Comparison of ENCODE assay signal across 15 mouse cellular contexts in the genomic region with DNA sequence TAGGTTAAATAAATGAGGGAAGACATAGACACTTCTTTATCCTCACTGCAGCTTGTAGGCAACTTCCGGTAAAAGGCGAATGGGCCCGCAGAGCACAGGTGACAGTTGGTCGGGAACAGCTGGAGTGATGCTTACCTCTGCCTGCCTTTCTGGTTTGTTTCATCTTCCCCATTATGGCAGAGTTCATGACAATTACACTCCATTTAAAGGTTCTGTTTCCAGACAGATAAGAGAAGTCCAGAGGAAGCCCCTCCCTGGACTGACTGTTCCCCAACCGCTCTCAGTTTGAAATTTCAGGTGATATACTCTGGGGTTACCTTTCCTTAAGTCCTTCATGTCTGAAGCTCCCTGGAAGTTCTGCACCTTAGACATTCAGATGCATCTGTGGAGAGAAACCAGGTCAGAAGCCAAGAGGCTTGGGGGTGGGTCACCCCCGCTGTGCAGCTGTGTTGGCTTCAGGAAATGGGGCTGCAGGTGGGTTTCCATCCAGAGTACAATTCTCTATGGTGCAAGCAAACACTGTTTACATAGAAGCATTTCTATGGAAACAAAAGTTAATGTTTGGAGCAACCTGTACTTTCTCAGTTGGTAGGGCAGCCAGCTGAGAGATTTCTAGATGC.
"Had no signal": no experiment of that assay in that cellular context is flagged by ENCODE, and none has a peak within 500 bp of the region (broad histone marks: within the 10 kb centered on the region; RNA-seq: fewer than 3 reads in every experiment).

No protein-coding gene starts in this region.

- H3K4me2 ChIP-seq: limb, embryonic 12.5 days; liver, embryonic 13.5 days; lung, embryonic 15.5 days; midbrain, embryonic 11.5 days; midbrain, embryonic 15.5 days; neural tube, embryonic 12.5 days had no signal

- H3K9ac ChIP-seq: limb, embryonic 12.5 days; liver, embryonic 13.5 days; liver, postnatal 0 days; lung, embryonic 15.5 days; midbrain, embryonic 15.5 days; neural tube, embryonic 12.5 days had no signal

- H3K27me3 ChIP-seq: limb, embryonic 12.5 days; liver, embryonic 13.5 days; lung, embryonic 15.5 days; megakaryocyte, embryonic 14.5 days; midbrain, embryonic 15.5 days; neural tube, embryonic 12.5 days had no signal

- H3K36me3 ChIP-seq: limb, embryonic 12.5 days; liver, embryonic 13.5 days; lung, embryonic 15.5 days; midbrain, embryonic 15.5 days; neural tube, embryonic 12.5 days had no signal

- ATAC-seq: liver, postnatal 0 days; midbrain, embryonic 15.5 days had no signal

- H3K27ac ChIP-seq: left cerebral cortex, adult 2 months; limb, embryonic 12.5 days; liver, embryonic 13.5 days; lung, embryonic 15.5 days; macrophage; midbrain, embryonic 15.5 days; neural tube, embryonic 12.5 days; stomach, postnatal 0 days had no signal

- H3K4me1 ChIP-seq: liver, embryonic 13.5 days; lung, embryonic 15.5 days; megakaryocyte, embryonic 14.5 days; midbrain, embryonic 15.5 days; neural tube, embryonic 12.5 days had no signal

- H3K9me3 ChIP-seq: limb, embryonic 12.5 days; liver, embryonic 13.5 days; lung, embryonic 15.5 days; megakaryocyte, embryonic 14.5 days; midbrain, embryonic 15.5 days; neural tube, embryonic 12.5 days had no signal

- DNase-seq: kidney, adult 2 months; kidney, postnatal 25 days; liver; liver, embryonic 13.5 days; liver, postnatal 0 days; lung, postnatal 14 days had no signal

- H3K4me3 ChIP-seq: left cerebral cortex, adult 2 months; limb, embryonic 12.5 days; liver, embryonic 13.5 days; lung, embryonic 15.5 days; megakaryocyte, embryonic 14.5 days; midbrain, embryonic 15.5 days; neural tube, embryonic 12.5 days had no signal
